Mouse (Mus musculus): ENCODE data around the gene Pdzd3.

The Pdzd3 gene

DNA sequence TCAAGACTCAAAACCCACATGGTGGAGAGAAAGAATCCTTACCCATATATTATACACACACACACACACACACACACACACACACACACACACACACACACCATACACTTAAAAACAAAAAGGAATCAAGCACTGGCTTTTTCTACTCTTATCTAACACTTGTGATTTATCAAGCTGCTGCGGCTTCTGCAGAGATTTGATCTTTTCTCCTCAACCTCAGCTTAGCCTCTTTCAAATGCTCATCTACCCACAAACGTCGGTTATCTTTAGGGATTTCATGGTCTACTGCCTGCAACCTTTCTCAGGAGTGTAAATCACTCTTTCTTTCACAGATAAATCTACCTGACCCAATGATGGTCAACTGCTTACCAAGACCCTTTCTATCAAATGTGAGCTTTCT lies 50.8 kb downstream of the Pdzd3 start:
- no peak for DNase-seq (ENCODE audit: low read depth)

- no peak for DNase-seq (ENCODE audit: low read depth)
Measured at GRCm38 (mm10) chr9:44199580-44199979, 51.7 kb downstream of the Pdzd3 start.

DNA sequence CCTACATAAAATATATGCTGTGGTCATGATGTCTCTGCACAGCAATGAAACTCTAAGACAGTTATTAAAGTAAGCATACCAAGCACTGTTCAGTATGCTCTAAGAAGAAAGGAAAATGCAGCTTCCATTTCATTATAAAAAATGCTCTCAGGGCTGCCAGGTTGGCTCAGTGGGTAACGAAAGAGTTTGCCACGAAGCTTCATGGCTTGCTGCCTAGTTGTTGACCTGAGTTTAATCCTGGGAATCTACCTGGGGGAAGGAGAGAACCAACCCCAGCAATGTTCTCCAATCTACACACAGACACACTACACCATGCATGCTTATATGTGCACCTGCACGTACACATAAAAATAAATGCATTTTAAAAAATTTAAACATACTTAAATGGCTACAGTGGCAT lies 52.1 kb downstream of the Pdzd3 start:
- no peak for DNase-seq (ENCODE audit: low read depth)
